Mouse (Mus musculus) forebrain, embryonic 13.5 days (tissue): ENCODE measurements around the gene D6Wsu163e. TPM values are rescaled to one million over a fixed set of nuclear protein-coding genes. Genes with fewer than 3 reads are reported as not detected.

Experiments used
- ATAC-seq: fragments of 200-750 bp; cut with Nextera tagmentation; 2 replicates; pipeline ENCODE4 v1.8.0; 2017
- H3K27ac ChIP-seq: fragments of 300-500 bp; sonication (generic); 2 replicates; pipeline ENCODE4 v1.5.1; 2015; ENCODE audit warnings: inconsistent platforms, mild to moderate bottlenecking, moderate library complexity
- H3K27me3 ChIP-seq: fragments of 300-500 bp; sonication (generic); 2 replicates; pipeline ENCODE4 v1.6.1; 2015; ENCODE audit warnings: mild to moderate bottlenecking, inconsistent platforms
- H3K36me3 ChIP-seq: fragments of 300-500 bp; sonication (generic); 2 replicates; pipeline ENCODE4 v1.6.1; 2015; ENCODE audit warnings: mild to moderate bottlenecking, inconsistent platforms; ENCODE audit not compliant: poor library complexity, severe bottlenecking
- H3K4me1 ChIP-seq: fragments of 300-500 bp; sonication (generic); 2 replicates; pipeline ENCODE4 v1.6.1; 2015; ENCODE audit warnings: inconsistent platforms
- H3K4me2 ChIP-seq: fragments of 300-500 bp; sonication (generic); 2 replicates; pipeline ENCODE4 v1.6.1; 2015; ENCODE audit warnings: inconsistent platforms, mild to moderate bottlenecking, moderate library complexity
- H3K4me3 ChIP-seq: fragments of 300-500 bp; sonication (generic); 2 replicates; pipeline ENCODE4 v1.5.1; 2015; ENCODE audit warnings: mild to moderate bottlenecking, inconsistent platforms
- H3K9ac ChIP-seq: fragments of 300-500 bp; sonication (generic); 2 replicates; pipeline ENCODE4 v1.6.1; 2015; ENCODE audit warnings: mild to moderate bottlenecking, inconsistent platforms
- H3K9me3 ChIP-seq: fragments of 300-500 bp; sonication (generic); replicated peaks from 2 replicates; pipeline ENCODE4 v1.6.1; 2016; ENCODE audit warnings: inconsistent platforms
- whole genome bisulfite sequencing: fragments of 180-500 bp; shearing (Covaris S2); methylation state at CpG from one replicate; pipeline ENCODE4 v1.1.7; 2015; 5-methylcytosine and 5-hydroxymethylcytosine counted together
- polyA plus RNA-seq: library from polyadenylated mRNA; unstranded; fragments of >200 nt; fragmentation: Nextera tagmentation; extraction: Ambion mirVana; gene quantifications from 2 replicates; pipeline ENCODE4 v1.2.1, GENCODE M21; 2015

The D6Wsu163e gene
- 27.5 and 27.9 TPM in 2 replicates for polyA plus RNA-seq

DNA sequence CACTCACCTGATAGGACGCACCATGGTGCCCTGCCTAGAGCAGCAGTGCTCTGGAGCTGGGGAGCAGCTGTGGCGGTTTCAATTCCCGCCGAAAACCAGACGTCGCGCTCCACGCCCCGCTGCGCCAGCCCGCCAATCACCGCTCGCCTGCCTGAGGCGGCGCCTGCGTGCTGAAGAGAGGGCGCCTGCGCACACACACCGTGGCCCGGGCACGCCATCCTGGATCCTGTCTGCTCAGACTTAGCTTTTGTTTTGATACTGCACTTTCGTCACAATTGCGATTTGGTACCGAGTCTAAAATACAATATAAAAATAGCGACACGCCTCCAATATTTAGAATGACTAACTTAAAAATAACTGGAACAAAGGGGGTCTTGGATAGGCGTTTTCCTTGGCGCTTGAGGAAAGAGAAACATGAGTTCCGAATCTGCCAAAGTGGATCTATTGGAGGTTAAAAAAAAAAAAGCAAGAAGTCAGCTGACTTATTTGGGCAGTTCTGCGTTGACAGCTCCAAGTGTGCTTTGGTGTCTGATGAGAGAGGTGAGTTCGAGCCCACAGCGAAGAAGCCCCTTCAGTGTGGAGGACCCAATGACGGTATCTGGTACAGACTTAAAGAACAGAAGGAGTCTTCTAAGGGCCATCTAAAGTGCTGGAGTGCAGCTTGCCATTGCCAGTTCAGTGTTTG is at the start of gene D6Wsu163e, which contains the start of gene Rad51ap1:
TSS of gene D6Wsu163e (plus strand) at position 476 of the 685 bp plus-strand sequence.
TSS of gene Rad51ap1 (minus strand) at position 101 of the 685 bp plus-strand sequence.
- Histone ChIP-seq H3K4me2 (peak within 1 kb of the TSS; percentile 96), H3K9ac (peak within 1 kb of the TSS; percentile 81), H3K4me3 (peak within 1 kb of the TSS; percentile 75), H3K27ac (peak within 1 kb of the TSS; percentile 40; the same call in 1 of the 2 replicates), H3K36me3 (peaks cover 18% of the 10 kb centered on the region), H3K9me3 (no peaks in the 10 kb centered on the region), H3K27me3 (no peaks in the 10 kb centered on the region), H3K4me1 (peaks cover 26% of the 10 kb centered on the region)
- peak; percentile 99 for ATAC-seq
- under 1% methylated on average over 33 of the region's 33 CpGs for WGBS

DNA sequence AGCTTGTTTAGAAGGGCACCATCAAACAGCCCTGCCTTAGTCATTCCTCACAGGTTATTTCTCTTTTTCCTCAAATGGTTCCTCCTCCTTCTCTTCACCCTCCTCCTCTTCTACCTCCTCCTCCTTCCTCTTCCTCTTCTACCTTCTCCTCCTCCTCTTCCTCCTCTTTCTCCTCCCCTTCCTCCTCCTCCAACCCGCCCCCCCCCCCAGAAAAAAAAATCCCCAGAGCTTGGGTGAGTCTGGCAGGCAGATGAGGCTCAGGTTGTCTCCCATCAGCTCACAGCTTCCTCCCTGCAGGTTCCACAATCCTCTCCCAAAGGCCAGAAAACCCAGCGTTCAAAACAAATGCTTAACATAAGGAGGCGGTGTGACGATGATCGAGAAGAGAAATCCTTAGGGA is 32.4 kb upstream of the D6Wsu163e start:
- Histone ChIP-seq H3K4me2 (no peak overlapping the region), H3K36me3 (no peaks in the 10 kb centered on the region), H3K4me1 (no peaks in the 10 kb centered on the region), H3K9me3 (no peaks in the 10 kb centered on the region), H3K27ac (no peak overlapping the region), H3K4me3 (no peak overlapping the region), H3K9ac (no peak overlapping the region), H3K27me3 (no peaks in the 10 kb centered on the region)
- WGBS = 78% methylated on average over 4 of the region's 5 CpGs
- ATAC-seq = no peak

DNA sequence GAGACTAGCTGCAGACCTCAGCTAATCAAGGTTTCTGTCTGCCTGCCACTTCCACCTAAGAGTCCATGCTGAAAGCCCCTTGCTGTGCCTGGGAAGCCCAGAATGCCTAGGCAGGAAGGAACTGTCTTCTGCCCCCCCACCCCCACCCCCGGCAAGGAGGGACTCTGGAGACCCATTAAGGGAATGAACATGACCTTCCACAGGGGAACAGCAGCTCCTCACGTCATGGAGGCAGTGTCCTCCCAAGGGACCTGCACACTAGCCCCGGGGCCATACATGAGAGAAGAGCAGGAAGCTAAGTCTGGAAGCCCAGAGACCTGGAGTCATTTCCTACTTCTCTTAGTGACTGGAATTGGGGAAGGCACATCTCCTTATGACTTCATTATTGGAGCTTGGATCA is 31.9 kb upstream of the D6Wsu163e start:
- H3K9me3 ChIP-seq = no peaks in the 10 kb centered on the region
- no peak overlapping the region for H3K4me3 ChIP-seq
- no peaks in the 10 kb centered on the region for H3K4me1 ChIP-seq
- H3K9ac ChIP-seq = no peak overlapping the region
- 72% methylated on average over 3 of the region's 3 CpGs for WGBS
- H3K27ac ChIP-seq = no peak overlapping the region
- no peak overlapping the region for H3K4me2 ChIP-seq
- H3K36me3 ChIP-seq = no peaks in the 10 kb centered on the region
- no peak for ATAC-seq
- H3K27me3 ChIP-seq = no peaks in the 10 kb centered on the region

DNA sequence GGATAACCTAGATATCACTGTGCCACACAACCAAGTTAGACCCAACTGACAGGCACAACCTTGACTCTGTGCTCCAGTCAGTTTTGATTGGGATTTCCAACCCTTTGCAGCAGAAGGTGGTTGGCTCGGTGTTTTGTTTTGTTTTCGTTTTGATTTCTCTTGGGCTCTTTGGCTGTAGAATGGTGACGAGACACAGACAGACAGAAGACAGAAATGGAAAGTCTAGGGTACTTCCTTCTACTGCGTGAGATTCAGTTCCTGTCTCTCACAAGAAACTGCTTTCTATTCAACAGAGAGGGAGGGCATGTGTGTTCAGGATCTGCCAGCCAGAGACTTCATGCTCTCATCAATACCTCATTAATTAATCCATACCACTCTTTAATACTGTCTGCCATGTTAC is 29.0 kb upstream of the D6Wsu163e start:
- Histone ChIP-seq H3K4me1 (no peaks in the 10 kb centered on the region), H3K27me3 (no peaks in the 10 kb centered on the region), H3K4me3 (no peak overlapping the region), H3K4me2 (no peak overlapping the region), H3K36me3 (no peaks in the 10 kb centered on the region), H3K9ac (no peak overlapping the region), H3K27ac (no peak overlapping the region), H3K9me3 (no peaks in the 10 kb centered on the region)
- 88% methylated on average over 4 of the region's 4 CpGs for WGBS
- ATAC-seq = no peak

DNA sequence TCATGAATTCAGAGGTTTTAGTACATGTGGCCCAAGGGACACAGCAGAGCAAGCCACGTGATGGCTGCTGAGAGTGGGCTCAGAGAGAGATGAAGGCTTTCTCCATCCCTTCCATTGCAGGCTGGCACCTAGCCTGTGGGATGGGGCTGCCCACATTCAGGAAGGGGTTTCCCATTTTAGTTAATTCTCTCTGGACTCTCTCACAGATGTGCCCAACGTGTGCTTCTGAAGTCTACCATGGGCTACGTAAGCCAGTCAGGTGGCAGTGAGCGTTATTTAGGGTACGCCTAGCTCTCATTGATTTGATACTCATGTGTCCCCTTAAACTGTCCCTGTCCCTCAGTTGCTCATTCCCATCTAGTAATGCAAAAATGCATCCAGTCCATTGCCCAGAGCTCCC is 24.8 kb upstream of the D6Wsu163e start:
- no peaks in the 10 kb centered on the region for H3K4me1 ChIP-seq
- H3K9ac ChIP-seq = no peak overlapping the region
- no peaks in the 10 kb centered on the region for H3K9me3 ChIP-seq
- H3K36me3 ChIP-seq = no peaks in the 10 kb centered on the region
- 82% methylated on average over 5 of the region's 5 CpGs for WGBS
- no peak overlapping the region for H3K4me3 ChIP-seq
- ATAC-seq = no peak
- no peak overlapping the region for H3K4me2 ChIP-seq
- no peak overlapping the region for H3K27ac ChIP-seq
- H3K27me3 ChIP-seq = no peaks in the 10 kb centered on the region

DNA sequence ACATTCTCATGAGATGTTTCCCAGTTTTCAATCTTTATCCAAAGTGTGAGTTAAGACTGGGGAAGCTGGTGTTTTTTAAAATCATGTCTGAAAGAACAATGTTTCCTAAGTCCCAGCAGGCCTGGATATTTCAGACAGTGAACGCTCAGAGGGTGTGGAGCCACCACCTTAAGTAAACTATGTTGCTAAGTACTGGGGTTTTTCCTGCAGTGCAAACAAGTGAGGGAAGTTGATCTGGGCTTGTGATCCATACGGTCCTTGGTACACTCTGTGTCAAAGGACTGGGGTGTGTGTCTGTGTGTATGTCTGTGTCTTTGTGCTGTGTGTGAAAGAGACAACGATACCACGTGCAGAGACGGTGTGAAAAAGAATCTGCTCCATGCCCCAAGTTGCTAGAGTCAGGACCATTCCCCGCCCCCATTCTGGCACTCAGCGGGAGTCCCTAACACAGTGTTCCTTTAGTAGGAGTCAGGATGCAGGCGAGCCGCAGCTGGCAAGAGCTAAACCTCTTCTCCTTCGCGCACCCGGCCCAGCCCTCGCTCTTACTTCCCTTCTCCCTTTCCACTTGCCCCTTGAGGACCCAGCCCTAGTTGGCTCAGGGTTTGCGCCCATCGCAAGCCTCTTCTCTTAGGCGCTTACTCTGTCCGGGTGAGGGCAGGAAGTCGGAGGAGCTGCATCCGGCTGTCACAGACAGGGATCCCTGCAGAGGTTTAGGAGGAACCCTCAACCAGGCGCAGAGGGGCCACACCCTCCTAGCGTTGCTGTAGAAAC is 18.5 kb upstream of the D6Wsu163e start, which contains the start of gene Dyrk4:
TSS of gene Dyrk4 (minus strand) at position 729 of the 771 bp plus-strand sequence.
- H3K27me3 ChIP-seq = no peaks in the 10 kb centered on the region
- H3K27ac ChIP-seq = no peak within 1 kb of the TSS
- 5% methylated on average over 20 of the region's 21 CpGs for WGBS
- H3K4me3 ChIP-seq = no peak within 1 kb of the TSS
- H3K4me2 ChIP-seq = peak within 1 kb of the TSS; percentile 27; the same call in 1 of the 2 replicates
- no peaks in the 10 kb centered on the region for H3K4me1 ChIP-seq
- peaks cover 42% of the 10 kb centered on the region for H3K36me3 ChIP-seq
- peak within 1 kb of the TSS; percentile 34; the same call in 1 of the 2 replicates for H3K9ac ChIP-seq
- no peak for ATAC-seq
- H3K9me3 ChIP-seq = no peaks in the 10 kb centered on the region

DNA sequence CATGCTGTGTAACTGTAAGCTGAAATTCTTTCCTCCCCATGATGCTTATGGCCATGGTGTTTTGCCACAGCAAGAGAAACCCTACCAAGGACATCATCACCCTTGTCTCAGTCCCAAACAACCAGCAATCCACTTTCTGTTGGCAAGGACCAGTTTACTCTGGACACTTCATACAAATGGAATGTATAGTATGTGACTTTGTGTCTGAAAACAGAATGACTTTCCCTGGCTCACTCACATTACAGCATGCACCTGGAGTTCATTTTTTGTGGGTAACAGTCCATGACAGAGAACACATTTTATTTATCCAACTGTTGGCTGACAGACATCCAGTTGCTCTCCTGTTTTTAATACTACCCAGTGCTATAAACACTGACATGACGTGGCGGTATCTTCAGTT is 6.9 kb upstream of the D6Wsu163e start:
- Histone ChIP-seq H3K9me3 (no peaks in the 10 kb centered on the region), H3K27me3 (no peaks in the 10 kb centered on the region), H3K4me2 (no peak overlapping the region), H3K4me3 (no peak overlapping the region), H3K27ac (no peak overlapping the region), H3K4me1 (peaks cover 3% of the 10 kb centered on the region), H3K9ac (no peak overlapping the region), H3K36me3 (peaks cover 55% of the 10 kb centered on the region)
- no peak for ATAC-seq
- WGBS = 97% methylated on average over 2 of the region's 2 CpGs

DNA sequence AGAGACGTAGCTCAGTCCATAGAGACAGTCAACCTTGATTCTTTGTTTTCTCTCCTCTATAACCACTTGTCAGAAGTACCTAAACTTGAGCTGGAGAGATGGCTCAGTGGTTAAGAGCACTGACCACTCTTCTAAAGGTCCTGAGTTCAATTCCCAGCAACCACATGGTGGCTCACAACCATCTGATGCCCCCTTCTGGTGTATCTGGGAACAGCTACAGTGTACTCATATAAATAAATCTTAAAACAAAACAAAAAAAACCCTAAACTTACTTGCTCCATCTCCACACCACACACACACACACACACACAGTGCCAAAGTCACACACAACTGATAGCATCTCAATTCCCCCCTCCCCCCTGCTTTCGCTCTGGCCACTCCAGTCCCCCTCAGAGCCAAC is 1.7 kb upstream of the D6Wsu163e start:
- Histone ChIP-seq H3K36me3 (peaks cover 22% of the 10 kb centered on the region), H3K4me2 (peak overlapping the region; percentile 96), H3K27ac (no peak overlapping the region), H3K27me3 (no peaks in the 10 kb centered on the region), H3K4me1 (peaks cover 26% of the 10 kb centered on the region), H3K4me3 (peak overlapping the region; percentile 75), H3K9ac (peak overlapping the region; percentile 81), H3K9me3 (no peaks in the 10 kb centered on the region)
- no peak for ATAC-seq
- 90% methylated on average over 2 of the region's 2 CpGs for WGBS

DNA sequence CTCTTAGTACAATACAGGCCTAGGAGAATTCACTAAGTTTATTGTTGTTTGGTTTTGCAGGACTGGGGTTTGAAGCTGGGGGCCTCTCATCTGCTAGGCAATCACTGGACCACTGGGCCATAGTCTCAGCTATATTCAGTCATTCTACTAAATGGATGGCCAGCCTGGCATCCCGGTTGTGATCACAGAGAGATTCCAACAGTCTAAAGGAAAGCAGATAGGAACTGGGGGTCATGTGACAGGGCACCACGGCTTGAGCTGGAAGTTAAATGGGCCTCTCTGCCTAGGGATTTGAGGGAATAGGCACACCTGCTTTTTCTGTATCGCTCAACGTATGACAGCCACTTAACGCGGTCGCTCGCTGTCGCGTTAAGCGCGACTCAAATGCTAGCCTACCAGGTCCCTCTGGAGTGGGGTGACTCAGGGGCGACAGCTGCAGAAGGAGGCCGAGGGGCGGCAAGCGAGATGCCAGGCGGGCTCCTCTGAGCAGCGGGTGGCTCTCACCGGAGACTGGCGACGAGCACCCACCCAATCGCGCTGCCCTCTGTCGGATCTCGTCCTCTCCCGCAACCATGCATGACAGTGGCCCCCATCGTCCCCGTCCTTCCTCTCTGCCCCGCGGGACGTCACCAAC is 792 bp upstream of the D6Wsu163e start:
- WGBS = 1% methylated on average over 30 of the region's 31 CpGs
- H3K9ac ChIP-seq = peak overlapping the region; percentile 81
- no peak for ATAC-seq
- H3K4me3 ChIP-seq = peak overlapping the region; percentile 75
- H3K9me3 ChIP-seq = no peaks in the 10 kb centered on the region
- H3K4me2 ChIP-seq = peak overlapping the region; percentile 96
- H3K36me3 ChIP-seq = peaks cover 19% of the 10 kb centered on the region
- peak overlapping the region; percentile 40; the same call in 1 of the 2 replicates for H3K27ac ChIP-seq
- H3K4me1 ChIP-seq = peaks cover 26% of the 10 kb centered on the region
- H3K27me3 ChIP-seq = no peaks in the 10 kb centered on the region

DNA sequence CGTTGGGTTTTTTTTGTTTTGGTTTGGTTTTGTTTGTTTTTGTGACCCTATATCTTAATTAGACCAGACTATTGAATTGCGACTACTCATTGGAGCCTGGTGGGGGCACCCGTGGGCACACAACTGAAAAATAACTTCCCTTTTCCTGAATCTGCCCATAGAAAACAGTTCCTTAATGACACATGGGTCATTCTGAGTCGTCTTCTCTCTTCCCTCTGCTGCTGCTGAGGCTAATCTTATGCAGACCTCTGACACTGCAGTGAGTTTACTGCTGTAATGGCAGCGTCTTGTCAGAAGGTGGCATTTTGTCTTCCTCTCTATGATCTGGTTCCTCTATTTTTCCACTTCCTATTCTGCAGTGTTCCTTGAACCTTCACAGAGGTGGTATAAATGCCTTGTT is 689 bp downstream of the D6Wsu163e start:
- no peak for ATAC-seq
- no peaks in the 10 kb centered on the region for H3K9me3 ChIP-seq
- H3K4me3 ChIP-seq = peak overlapping the region; percentile 75
- peaks cover 26% of the 10 kb centered on the region for H3K4me1 ChIP-seq
- WGBS = under 1% methylated on average over 5 of the region's 5 CpGs
- no peaks in the 10 kb centered on the region for H3K27me3 ChIP-seq
- H3K27ac ChIP-seq = no peak overlapping the region
- H3K36me3 ChIP-seq = peaks cover 25% of the 10 kb centered on the region
- peak overlapping the region; percentile 96 for H3K4me2 ChIP-seq
- H3K9ac ChIP-seq = peak overlapping the region; percentile 53

DNA sequence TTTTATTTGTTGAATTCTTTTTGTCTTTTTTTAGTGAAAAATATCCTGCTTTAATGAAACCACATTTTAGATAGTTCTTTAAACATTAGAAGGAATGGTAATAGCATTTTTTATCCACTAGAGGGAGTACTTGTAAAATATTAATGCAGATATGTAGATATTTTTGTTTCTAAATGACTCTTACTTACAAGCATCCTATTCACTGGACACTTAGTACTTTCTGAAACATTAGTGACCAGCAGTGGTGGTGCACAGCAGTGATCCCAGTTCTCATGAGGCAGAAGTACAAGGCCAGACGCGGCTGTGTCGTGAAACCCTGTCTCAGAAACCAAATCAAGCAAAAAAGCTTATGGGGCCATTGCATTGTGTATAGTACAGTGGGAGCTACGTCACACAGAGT is 8.6 kb downstream of the D6Wsu163e start:
- no peak overlapping the region for H3K9ac ChIP-seq
- no peak for ATAC-seq
- H3K9me3 ChIP-seq = no peaks in the 10 kb centered on the region
- no peaks in the 10 kb centered on the region for H3K4me1 ChIP-seq
- peaks cover 57% of the 10 kb centered on the region for H3K36me3 ChIP-seq
- H3K4me3 ChIP-seq = no peak overlapping the region
- 86% methylated on average over 4 of the region's 4 CpGs for WGBS
- H3K27ac ChIP-seq = no peak overlapping the region
- H3K4me2 ChIP-seq = no peak overlapping the region
- no peaks in the 10 kb centered on the region for H3K27me3 ChIP-seq

DNA sequence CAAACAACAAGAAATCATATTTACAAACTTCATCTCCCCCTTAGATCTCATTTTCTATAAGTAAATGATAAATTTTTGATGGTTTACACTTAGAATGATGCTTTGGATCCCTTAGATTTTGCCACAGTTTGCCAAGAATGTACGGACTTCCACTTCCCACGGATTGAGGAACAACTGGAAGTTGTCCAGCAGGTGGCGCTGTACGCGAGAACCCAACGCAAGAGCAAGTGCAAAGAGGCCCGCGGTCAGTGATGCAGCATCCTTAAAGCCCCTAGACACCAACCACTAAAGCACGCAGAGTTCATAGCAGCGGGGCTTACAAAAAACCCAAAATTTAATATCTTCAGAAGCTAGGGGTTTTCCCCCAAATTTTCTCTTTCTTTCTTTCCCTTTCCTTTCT is 16.0 kb downstream of the D6Wsu163e start:
- no peak overlapping the region for H3K9ac ChIP-seq
- H3K36me3 ChIP-seq = peaks cover 52% of the 10 kb centered on the region
- H3K27me3 ChIP-seq = no peaks in the 10 kb centered on the region
- H3K27ac ChIP-seq = no peak overlapping the region
- ATAC-seq = no peak
- no peaks in the 10 kb centered on the region for H3K4me1 ChIP-seq
- H3K4me2 ChIP-seq = no peak overlapping the region
- no peaks in the 10 kb centered on the region for H3K9me3 ChIP-seq
- 9% methylated on average over 10 of the region's 10 CpGs for WGBS
- H3K4me3 ChIP-seq = no peak overlapping the region
